Mouse (Mus musculus) MN1 (cell line): Measurements from ENCODE around the gene Glp2r.

Source experiments
- DNase-seq: peaks from one replicate; pipeline ENCODE4 v3.0.0-alpha.2; 2016; ENCODE audit warnings: low spot score

Glp2r gene

GRCm38 (mm10) chr11:67727095-67727494, 43.9 kb downstream of the Glp2r start:
- no peak for DNase-seq

GRCm38 (mm10) chr11:67723231-67724013, 47.5 kb downstream of the Glp2r start:
- no peak for DNase-seq

DNA sequence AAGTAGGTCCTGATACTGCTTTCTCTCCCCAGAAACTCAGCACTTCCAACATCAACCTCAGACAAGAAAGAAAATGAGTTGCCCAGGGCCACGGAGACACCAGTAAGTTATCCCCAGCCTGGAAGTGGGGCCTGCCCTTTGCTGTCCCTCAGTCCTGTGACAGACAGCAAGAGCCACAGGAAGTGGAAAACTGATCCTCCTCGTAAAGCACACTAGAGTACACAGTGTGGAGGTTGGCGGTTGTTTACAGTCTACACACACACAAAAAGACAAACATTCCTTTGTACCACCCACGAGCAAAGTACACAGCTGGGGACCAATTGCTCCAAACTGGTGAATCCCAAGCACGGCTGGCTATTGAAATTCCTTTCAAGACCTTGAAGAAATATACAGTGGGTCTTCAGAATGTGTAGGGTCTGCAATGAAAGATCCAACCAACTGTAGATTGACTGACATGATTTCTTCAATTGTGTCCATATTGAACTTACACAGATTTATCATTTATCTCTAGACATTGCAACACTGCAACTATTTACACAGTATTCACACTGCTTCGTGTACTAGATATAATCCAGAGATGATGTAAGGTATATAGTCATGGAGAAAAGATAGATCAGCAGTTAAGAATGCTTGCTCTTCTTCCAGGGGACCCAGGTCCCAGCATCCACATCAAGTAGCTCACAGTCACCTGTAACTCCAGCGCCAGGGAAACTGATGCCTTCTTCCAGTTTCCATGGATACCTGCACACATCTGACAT, 48.4 kb downstream of the Glp2r start:
- DNase-seq, result no peak

- no peak for DNase-seq
These were observed 49.5 kb downstream of the Glp2r start for GRCm38 (mm10) chr11:67721485-67721884.

- DNase-seq, result no peak
These were observed 55.6 kb downstream of the Glp2r start for GRCm38 (mm10) chr11:67715382-67715781.

DNA sequence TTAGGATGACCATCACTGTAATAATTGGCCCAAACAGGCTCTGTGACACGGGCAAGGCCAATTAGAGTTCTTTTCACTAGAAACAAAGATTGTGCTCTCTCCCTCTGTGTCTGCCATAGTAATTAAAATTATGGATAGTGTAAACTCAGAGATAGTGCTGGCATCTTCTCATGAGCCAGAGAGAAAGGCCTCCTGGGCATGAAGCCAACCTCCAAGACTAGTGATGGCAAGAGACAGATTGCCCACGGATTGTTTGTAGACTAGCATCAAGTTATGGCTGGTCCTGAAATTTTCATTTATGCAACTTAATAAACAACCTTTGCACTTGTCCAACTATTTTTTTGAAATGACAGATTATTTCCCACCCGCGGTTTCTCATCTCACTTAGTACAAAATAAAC, 58.0 kb downstream of the Glp2r start:
- no peak for DNase-seq

DNA sequence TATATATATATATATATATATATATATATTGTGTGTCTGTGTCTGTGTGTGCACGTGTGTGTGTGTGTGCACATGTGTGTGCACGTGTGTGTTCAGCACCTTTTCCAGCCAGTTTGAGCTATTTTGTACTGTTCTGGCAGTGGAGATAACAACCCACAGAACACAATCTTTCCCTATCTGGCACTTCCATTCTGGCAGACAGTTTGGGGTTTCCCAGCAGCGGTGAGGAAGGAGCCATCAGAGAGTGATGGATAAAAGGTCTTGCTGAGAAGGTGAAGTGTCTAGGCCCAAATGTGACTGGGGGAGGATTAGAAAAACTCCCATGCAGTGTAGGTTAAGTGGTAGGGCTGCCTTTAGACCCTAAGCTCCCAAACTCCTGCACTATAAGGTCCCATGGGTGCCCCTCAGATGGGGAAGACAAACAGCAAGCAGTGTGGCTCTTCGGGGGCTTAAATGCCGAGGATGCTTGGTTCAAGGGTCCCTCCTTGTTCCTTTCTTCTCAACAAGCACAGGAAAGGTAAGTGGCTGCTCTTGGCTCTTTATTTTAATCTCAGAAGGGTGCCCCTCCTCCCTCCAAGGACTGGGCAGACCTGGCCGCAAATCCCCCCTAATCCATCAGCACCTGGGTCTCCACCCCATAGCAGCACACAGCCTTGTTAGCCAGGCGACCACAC, 76.1 kb downstream of the Glp2r start, which contains the start of gene Rcvrn:
Rcvrn (plus strand) TSS at position 624 of the 674 bp plus-strand sequence.
- DNase-seq, result no peak

- no peak for DNase-seq
These were observed 84.8 kb downstream of the Glp2r start for GRCm38 (mm10) chr11:67686109-67686508.

- DNase-seq, result no peak
These were observed 89.1 kb downstream of the Glp2r start for GRCm38 (mm10) chr11:67681871-67682270.

- DNase-seq, result no peak
These were observed 91.0 kb downstream of the Glp2r start for GRCm38 (mm10) chr11:67679930-67680329.

- DNase-seq, result no peak
These were observed 91.7 kb downstream of the Glp2r start for GRCm38 (mm10) chr11:67679300-67679699.

DNA sequence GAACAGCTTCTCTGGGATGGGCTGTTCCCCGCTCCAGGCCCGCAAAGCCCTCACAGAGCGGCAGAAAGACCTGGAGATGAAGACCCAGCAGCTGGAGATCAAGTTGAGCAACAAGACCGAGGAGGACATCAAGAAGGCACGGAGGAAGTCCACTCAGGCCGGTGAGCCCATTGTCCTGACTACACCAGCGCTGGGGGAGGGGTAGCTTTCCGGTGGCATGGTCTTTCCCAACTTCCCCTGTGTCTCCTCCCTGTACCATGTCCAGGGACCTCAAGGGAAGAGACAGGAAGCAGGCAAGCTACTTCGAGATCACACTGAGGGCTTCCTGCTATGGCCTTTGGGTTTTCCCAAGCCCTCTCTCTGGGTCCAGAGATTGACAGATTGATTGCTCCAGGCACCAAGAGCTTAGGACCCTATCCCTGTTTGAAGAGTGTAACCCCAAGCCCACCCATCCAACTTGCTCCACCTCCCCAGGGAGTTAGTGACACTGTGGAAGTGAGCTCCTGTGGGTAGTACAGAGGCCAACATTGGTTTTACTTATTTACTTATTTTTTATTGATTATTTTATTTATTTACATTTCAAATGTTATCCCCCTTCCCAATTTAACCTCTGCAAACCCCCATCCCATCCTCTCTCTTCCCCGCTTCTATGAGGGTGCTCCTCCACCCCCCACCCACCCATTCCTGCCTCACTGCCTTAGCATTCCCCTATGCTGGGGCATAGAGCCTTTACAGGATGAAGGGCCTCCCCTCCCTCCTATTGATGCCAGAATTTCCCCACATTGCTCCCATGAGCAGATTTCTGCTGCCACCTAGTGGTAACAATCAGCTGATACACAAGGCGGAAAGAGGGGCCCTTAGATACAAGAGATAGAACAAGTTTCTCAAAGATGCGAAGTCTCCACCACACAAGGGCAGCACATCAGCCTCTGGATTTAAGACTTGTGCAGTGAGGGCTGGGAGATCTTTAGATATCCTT, 95.1 kb downstream of the Glp2r start:
- DNase-seq, result peak; percentile 26

GRCm38 (mm10) chr11:67672140-67672539, 98.8 kb downstream of the Glp2r start:
- no peak for DNase-seq

DNA sequence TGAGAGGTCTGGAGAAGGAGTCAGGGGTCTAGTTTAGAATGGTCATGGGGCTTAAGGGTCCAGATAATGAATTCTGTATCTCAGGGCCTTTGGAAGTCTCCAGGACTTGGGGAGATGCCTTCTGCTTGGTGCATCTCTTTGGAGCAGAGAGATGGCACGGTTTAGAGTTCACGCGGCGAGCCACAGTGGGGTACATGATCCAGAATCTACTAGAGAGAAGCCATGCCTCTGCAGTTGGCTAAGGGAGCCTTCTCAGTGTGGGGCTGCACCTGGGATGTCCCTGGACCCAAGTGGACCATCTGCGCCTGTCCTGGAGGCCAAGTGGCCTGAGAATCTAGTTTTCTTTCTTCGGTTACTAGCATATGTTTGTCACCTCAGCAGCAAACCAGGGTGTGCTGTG, 100.9 kb downstream of the Glp2r start:
- DNase-seq, result no peak

DNA sequence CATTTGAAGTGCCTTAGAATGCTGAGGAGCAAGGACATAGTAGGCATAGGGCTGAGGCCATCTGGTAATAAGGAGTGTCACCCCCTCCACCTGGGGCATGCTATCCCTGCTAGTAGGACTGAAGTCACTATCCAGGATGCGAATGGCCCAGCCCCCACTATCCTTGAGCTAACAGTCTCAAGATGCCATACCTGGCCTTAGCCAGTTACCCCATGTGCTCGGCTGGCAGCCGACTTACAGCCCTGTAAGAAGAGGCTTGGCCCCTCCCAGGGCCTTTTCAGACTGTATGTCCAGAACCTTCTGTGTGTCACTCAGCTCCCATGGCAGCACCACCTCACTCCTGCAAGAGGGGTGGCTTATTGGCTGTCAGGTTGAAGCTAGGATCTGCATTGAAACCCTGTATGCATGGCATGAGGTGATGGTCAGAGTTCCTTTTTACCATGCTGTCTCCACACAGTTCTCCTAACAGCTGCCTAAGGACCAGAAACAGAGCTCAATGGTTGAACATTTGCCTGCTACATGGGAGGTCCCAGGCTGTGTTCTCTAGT, 102.4 kb downstream of the Glp2r start:
- no peak for DNase-seq

GRCm38 (mm10) chr11:67667531-67668332, 103.2 kb downstream of the Glp2r start:
- DNase-seq, result no peak

- no peak for DNase-seq
These were observed 104.8 kb downstream of the Glp2r start for GRCm38 (mm10) chr11:67666129-67666528.

GRCm38 (mm10) chr11:67664918-67665317, 106.0 kb downstream of the Glp2r start:
- no peak for DNase-seq

- no peak for DNase-seq
These were observed 106.7 kb downstream of the Glp2r start for GRCm38 (mm10) chr11:67664261-67664660.

GRCm38 (mm10) chr11:67663437-67663836, 107.5 kb downstream of the Glp2r start:
- no peak for DNase-seq
